Mouse (Mus musculus) liver, embryonic 14.5 days (tissue): ENCODE measurements around the gene Arhgef7. TPM values are rescaled to one million over a fixed set of nuclear protein-coding genes. Genes with fewer than 3 reads are reported as not detected.

Experiments
- ATAC-seq: fragments of 200-750 bp; cut with Nextera tagmentation; 2 replicates; pipeline ENCODE4 v1.8.0; 2017; ENCODE audit warnings: moderate number of reproducible peaks, mild to moderate bottlenecking, moderate library complexity; ENCODE audit not compliant: insufficient read depth
- DNase-seq, 3 experiments: peaks; one replicate each; pipeline ENCODE4 v3.0.0-alpha.2; 2012 to 2013; ENCODE audit warnings: low read depth in 3 of 3, low spot score in 3 of 3
- H3K27ac ChIP-seq: fragments of 300-500 bp; sonication (generic); 2 replicates; pipeline ENCODE4 v1.5.1; 2014; ENCODE audit warnings: moderate library complexity, mild to moderate bottlenecking, control low read depth, inconsistent platforms
- H3K27me3 ChIP-seq: fragments of 300-500 bp; sonication (generic); 2 replicates; pipeline ENCODE4 v1.6.1; 2014; ENCODE audit warnings: mild to moderate bottlenecking, low read length, moderate library complexity; ENCODE audit not compliant: control insufficient read depth, insufficient read depth
- H3K36me3 ChIP-seq: fragments of 300-500 bp; sonication (generic); replicated peaks from 2 replicates; pipeline ENCODE4 v1.6.1; 2014; ENCODE audit warnings: low read depth; ENCODE audit not compliant: control insufficient read depth, insufficient read depth
- H3K4me1 ChIP-seq, 2 experiments: fragments of 200-500 bp in 1 of 2; fragments of 300-500 bp in 1 of 2; sonication (generic) in 1 of 2; replicated peaks; 2 replicates each; pipeline ENCODE4 v1.6.1; 2012 to 2014; ENCODE audit warnings: antibody characterized with exemption in 1 of 2, inconsistent platforms in 1 of 2, low read length in 1 of 2; ENCODE audit not compliant: control insufficient read depth in 2 of 2, insufficient read depth in 2 of 2
- H3K4me2 ChIP-seq: fragments of 300-500 bp; sonication (generic); 2 replicates; pipeline ENCODE4 v1.6.1; 2014; ENCODE audit warnings: low read depth, mild to moderate bottlenecking, control low read depth, moderate library complexity
- H3K4me3 ChIP-seq, 2 experiments: fragments of 200-500 bp in 1 of 2; fragments of 300-500 bp in 1 of 2; sonication (generic) in 1 of 2; 2 replicates each; pipeline ENCODE4 v1.5.1; 2012 to 2014; ENCODE audit warnings: low read depth in 2 of 2, low read length in 2 of 2, mild to moderate bottlenecking in 2 of 2, control low read depth in 1 of 2, inconsistent platforms in 1 of 2, moderate library complexity in 1 of 2; ENCODE audit not compliant: insufficient read depth in 1 of 2
- H3K9ac ChIP-seq: fragments of 300-500 bp; sonication (generic); replicated peaks from 2 replicates; pipeline ENCODE4 v1.6.1; 2014; ENCODE audit warnings: mild to moderate bottlenecking, control low read depth, moderate library complexity
- H3K9me3 ChIP-seq: fragments of 300-500 bp; sonication (generic); 2 replicates; pipeline ENCODE4 v1.6.1; 2016; ENCODE audit warnings: low read length, mixed read lengths; ENCODE audit not compliant: control insufficient read depth
- CTCF ChIP-seq: IDR thresholded peaks from 2 replicates; pipeline ENCODE4 v1.5.1; 2016; ENCODE audit warnings: antibody characterized with exemption, low read depth, control low read depth
- EP300 ChIP-seq: IDR thresholded peaks from 2 replicates; pipeline ENCODE4 v1.6.1; 2016; ENCODE audit warnings: antibody characterized with exemption, low read depth
- WGBS: fragments of 180-500 bp; shearing (Covaris S2); extraction: QIAGEN DNeasy Blood & Tissue Kit; methylation state at CpG from one replicate; pipeline ENCODE4 v1.1.7; 2014; ENCODE audit not compliant: insufficient replicate concordance; 5-methylcytosine and 5-hydroxymethylcytosine counted together
- polyA plus RNA-seq, 2 experiments: library from polyadenylated mRNA; depleted of rRNA in 1 of 2; stranded (reverse) in 1 of 2; unstranded in 1 of 2; fragments of >200 nt; fragmentation: Nextera tagmentation in 1 of 2; extraction: Ambion mirVana in 1 of 2; gene quantifications; 2 replicates each; pipeline versions ENCODE4 v1.2.1 to v1.2.3; 2012 to 2014

Gene Arhgef7
- polyA plus RNA-seq, 2 experiments: 6.5 to 7.0 TPM

DNA sequence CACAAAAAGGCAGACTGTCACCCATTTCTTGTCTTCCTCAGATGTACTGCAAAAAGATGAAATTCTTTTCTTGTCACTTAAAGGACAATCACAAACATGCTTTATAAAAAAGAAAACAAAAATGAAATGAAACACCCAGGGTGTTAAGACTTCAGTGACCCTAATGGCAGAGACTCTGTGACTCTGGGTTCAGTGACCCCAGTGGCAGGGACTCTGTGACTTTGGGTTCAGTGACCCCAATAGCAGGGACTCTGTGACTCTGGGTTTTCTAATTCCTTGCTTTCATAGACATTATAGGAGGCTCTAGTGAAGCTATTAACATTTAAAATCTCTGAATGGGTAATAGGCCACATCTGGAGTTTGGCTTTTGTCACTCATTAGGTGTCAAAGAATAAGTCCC lies 27.2 kb downstream of the Arhgef7 start:
- H3K4me2 ChIP-seq: no peak overlapping the region
- H3K27ac ChIP-seq: no peak overlapping the region
- DNase-seq (no peak), ATAC-seq (no peak)
- H3K36me3 ChIP-seq: no peaks in the 10 kb centered on the region
- no peaks in the 10 kb centered on the region for H3K27me3 ChIP-seq
- TF ChIP-seq CTCF: no peak
- TF ChIP-seq EP300: no peak
- no peak overlapping the region for H3K4me3 ChIP-seq
- H3K4me1 ChIP-seq: peaks cover 6 to 11% of the 10 kb centered on the region in 2 experiments; a peak in 3 of 4 replicates
- H3K9ac ChIP-seq: no peak overlapping the region
- H3K9me3 ChIP-seq: no peaks in the 10 kb centered on the region

DNA sequence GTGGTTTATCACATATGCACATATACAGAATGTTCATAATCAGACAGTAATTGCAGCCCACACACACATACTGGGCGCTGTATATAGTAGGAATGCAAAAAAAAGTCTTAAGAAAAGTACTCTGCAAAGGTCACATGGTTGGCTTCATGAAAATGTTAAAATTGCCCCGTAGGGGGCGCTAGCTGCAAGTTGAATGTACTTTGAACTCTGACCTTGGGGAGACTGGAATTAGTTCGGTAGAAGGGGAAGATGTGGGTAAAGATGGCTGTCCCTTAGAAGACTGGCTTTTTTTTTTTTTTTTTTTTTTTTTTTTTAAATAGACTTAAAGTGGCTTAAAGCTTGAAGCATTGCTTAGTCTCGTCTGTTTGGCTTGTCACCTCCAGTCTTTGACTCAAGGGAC lies 28.4 kb downstream of the Arhgef7 start:
- no peak overlapping the region for H3K27ac ChIP-seq
- H3K9ac ChIP-seq: no peak overlapping the region
- peak; percentile 60 to 68 (median 61) for DNase-seq
- no peaks in the 10 kb centered on the region for H3K9me3 ChIP-seq
- no peaks in the 10 kb centered on the region for H3K27me3 ChIP-seq
- peak; percentile 68 for TF ChIP-seq CTCF
- no peak for TF ChIP-seq EP300
- ATAC-seq: no peak
- H3K4me1 ChIP-seq: peaks cover 6 to 12% of the 10 kb centered on the region in 2 experiments; a peak in 3 of 4 replicates
- 11% methylated on average over 5 of the region's 5 CpGs for WGBS
- no peak overlapping the region for H3K4me3 ChIP-seq
- H3K4me2 ChIP-seq: no peak overlapping the region
- H3K36me3 ChIP-seq: no peaks in the 10 kb centered on the region

DNA sequence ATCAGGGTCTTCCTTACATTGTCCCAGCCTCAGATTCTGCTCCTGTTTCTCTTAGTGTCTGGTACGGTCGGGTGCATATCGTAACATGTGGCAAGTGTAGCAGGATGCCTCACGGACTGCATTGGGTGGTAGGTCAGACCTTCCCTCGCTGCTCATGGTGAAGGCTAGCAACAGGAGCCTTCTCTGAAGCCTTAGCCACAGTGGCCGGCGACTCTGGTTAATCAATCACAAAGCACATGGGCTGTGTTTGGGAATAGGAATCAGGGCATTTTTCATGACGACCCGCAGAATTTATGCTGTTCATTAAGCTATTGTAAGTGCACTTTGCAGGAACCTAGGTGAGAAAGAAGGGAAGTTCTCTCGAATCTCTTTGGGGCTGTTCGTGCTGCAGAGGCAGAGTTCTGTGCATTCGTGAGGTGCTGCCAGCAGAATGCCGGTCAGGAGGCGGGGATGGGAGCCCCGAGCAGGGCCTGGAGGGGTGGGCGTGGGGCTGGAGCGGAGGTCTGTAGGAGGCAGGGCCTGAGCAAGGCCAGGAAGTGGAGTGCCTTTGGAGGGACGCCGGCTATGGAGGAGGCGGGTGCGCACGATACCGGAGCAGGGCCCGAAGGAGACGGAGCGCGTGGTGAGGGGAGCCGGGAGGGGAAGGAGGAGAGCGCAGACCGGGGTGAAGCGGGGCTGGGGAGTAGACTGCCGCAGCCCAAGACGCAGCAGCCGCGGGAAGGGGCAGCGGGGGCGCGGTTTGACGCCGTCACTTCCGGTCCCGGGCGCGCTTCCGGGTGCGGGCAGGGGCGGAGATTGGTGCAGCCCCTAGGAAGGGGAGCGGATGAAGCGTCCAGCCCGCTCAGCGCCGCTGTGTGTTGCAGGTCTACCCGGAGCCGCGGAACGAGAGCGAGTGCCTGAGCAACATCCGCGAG lies 30.3 kb downstream of the Arhgef7 start:
- ATAC-seq (peak; percentile 90), DNase-seq (peak; percentile 54 to 64 (median 62))
- Histone ChIP-seq H3K4me1 (peaks cover 6 to 12% of the 10 kb centered on the region in 2 experiments; a peak in 3 of 4 replicates), H3K27ac (no peak overlapping the region; the same call in 1 of the 2 replicates), H3K9me3 (no peaks in the 10 kb centered on the region), H3K36me3 (no peaks in the 10 kb centered on the region), H3K9ac (peak overlapping the region; percentile 88), H3K4me3 (peak overlapping the region; percentile 77 to 96), H3K27me3 (no peaks in the 10 kb centered on the region), H3K4me2 (peak overlapping the region; percentile 80)
- TF ChIP-seq EP300 (no peak), CTCF (no peak)
- 4% methylated on average over 59 of the region's 59 CpGs for WGBS

DNA sequence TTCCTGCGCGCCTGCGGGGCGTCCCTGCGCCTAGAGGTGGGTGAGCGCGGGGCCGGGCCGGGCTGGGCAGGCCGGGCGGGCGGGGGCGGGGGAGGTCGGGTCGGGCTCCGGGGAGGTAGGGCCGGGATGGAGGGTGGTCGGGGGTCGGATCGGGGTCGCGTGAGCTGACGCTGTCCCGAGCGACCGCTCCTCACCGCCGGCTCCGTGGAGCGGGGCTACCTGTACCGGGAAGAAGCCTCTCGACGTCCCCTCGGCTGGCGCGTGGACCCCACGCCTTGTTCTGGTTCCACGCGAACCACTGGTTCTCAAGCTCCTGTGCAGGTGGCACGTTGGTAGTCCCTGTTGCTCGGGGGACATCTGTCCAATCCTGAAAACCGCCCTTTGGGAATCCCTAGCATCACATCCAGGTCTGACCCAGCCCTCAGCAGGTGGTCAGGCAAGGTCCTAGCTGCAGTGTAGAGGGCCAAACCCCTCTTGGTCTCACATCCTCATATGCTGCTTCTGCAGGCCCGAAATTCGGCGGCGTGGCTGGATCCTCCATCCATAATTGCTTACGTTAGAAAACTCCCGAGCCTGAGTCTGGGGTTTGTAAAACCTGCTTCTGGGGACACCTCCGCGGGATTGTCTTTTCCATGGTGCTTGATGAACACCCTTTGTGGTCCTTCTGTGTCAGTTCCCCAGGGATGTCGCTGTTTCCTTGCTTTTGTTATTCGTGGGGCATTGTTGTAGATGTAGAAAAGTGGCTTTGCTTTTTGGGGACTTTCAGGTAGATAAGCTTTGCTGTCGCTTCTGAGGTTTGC lies 31.2 kb downstream of the Arhgef7 start:
- TF ChIP-seq CTCF: no peak; the same call in 1 of the 2 replicates
- TF ChIP-seq EP300: no peak
- DNase-seq: no peak
- Histone ChIP-seq H3K36me3 (no peaks in the 10 kb centered on the region), H3K27ac (no peak overlapping the region), H3K4me1 (peaks cover 6 to 12% of the 10 kb centered on the region in 2 experiments; a peak in 3 of 4 replicates), H3K4me3 (peak overlapping the region; percentile 77 to 96), H3K4me2 (peak overlapping the region; percentile 80), H3K27me3 (no peaks in the 10 kb centered on the region), H3K9ac (peak overlapping the region; percentile 88), H3K9me3 (no peaks in the 10 kb centered on the region)
- ATAC-seq: peak; percentile 11; the same call in 1 of the 2 replicates
- under 1% methylated on average over 48 of the region's 53 CpGs for WGBS
